Mouse (Mus musculus): ENCODE measurements around the gene Stk11ip.

GRCm38 (mm10) chr1:75574476-75575310, 53.4 kb downstream of the Stk11ip start:
- TF ChIP-seq CTCF (conservative IDR thresholded peaks at IDR 0.05; ENCODE audit: low read length), result no peak
- TF ChIP-seq POU5F1 (IDR thresholded peaks at IDR 0.05; ENCODE audit: borderline replicate concordance, low read length), result no peak
- no peak for TF ChIP-seq NANOG (IDR thresholded peaks at IDR 0.05; ENCODE audit: borderline replicate concordance, low read length)

Data from E14TG2a.4 (cell line).